9 mouse cellular contexts compared by ENCODE assay signal in genomic region chr19:4838526-4839140, GRCm38 (mm10). TPM values are rescaled to one million over a fixed set of nuclear protein-coding genes. Genes with fewer than 3 reads are reported as not detected.
DNase-seq lines count a peak whose midpoint lies in the region; ATAC-seq and TF ChIP-seq lines count a peak whose summit lies in the region.
"Had no signal": no experiment of that assay in that cellular context is flagged by ENCODE, and none has a peak within 500 bp of the region (broad histone marks: within the 10 kb centered on the region; RNA-seq: fewer than 3 reads in every experiment).

No protein-coding gene starts in this region.

- H3K9me3 ChIP-seq in heart, embryonic 11.5 days (replicated peaks; ENCODE audit: control insufficient read depth, low read length), result no peaks in the 10 kb centered on the region
- H3K9me3 ChIP-seq in CH12.LX (replicated peaks; ENCODE audit: low read length), result no peaks in the 10 kb centered on the region
- no peaks in the 10 kb centered on the region for H3K9me3 ChIP-seq in forebrain, embryonic 14.5 days (replicated peaks; ENCODE audit: control insufficient read depth, low read length)
- no peaks in the 10 kb centered on the region for H3K9me3 ChIP-seq in liver, postnatal 0 days (ENCODE audit: low read length)

- no peak for TF ChIP-seq CTCF in CH12.LX (conservative IDR thresholded peaks at IDR 0.05 in 1 of 2, IDR thresholded peaks at IDR 0.05 in 1 of 2; ENCODE audit: low read depth in 2 of 2, low read length in 2 of 2)
- TF ChIP-seq CTCF in liver, postnatal 0 days (IDR thresholded peaks at IDR 0.05; ENCODE audit: low read depth), result no peak

- H3K27me3 ChIP-seq in heart, embryonic 11.5 days (ENCODE audit: control insufficient read depth, insufficient read depth, low read length), result peaks cover 27% of the 10 kb centered on the region
- H3K27me3 ChIP-seq in CH12.LX (replicated peaks), result peaks cover 38% of the 10 kb centered on the region
- H3K27me3 ChIP-seq in forebrain, embryonic 14.5 days (replicated peaks; ENCODE audit: control insufficient read depth, insufficient read depth, low read length), result peaks cover 14% of the 10 kb centered on the region; the same call in 1 of the 2 replicates
- H3K27me3 ChIP-seq in liver, postnatal 0 days (ENCODE audit: insufficient read depth, low read length), result peaks cover 17% of the 10 kb centered on the region

- dilution Hi-C loops in CH12.LX (cut with MboI; ENCODE audit: extremely low pct_ligation_motif_present, extremely low pct_unique_long_range_greater_than_20kb, low sequenced_read_pairs), result no loop called here

- no peaks in the 10 kb centered on the region for H3K36me3 ChIP-seq in heart, embryonic 11.5 days (ENCODE audit: control insufficient read depth, insufficient read depth, low read length)
- H3K36me3 ChIP-seq in CH12.LX (replicated peaks in 1 of 2; ENCODE audit: control insufficient read depth in 1 of 2, insufficient read depth in 1 of 2, low read length in 1 of 2), result peaks cover 5 to 26% of the 10 kb centered on the region in 2 experiments
- no peaks in the 10 kb centered on the region for H3K36me3 ChIP-seq in forebrain, embryonic 14.5 days (ENCODE audit: control insufficient read depth, insufficient read depth, low read length)
- H3K36me3 ChIP-seq in liver, postnatal 0 days (replicated peaks; ENCODE audit: insufficient read depth, low read length), result 0 out of 2 replicates have a peak, but pooled peaks cover 2% of the 10 kb centered on the region

- no peak for TF ChIP-seq EP300 in CH12.LX (IDR thresholded peaks at IDR 0.05; ENCODE audit: low read length)
- TF ChIP-seq EP300 in liver, postnatal 0 days (IDR thresholded peaks at IDR 0.05; ENCODE audit: low read depth), result no peak

- H3K9ac ChIP-seq in heart, embryonic 11.5 days (ENCODE audit: low read depth, low read length), result peak overlapping the region; percentile 82
- peak overlapping the region; percentile 83 for H3K9ac ChIP-seq in CH12.LX (ENCODE audit: insufficient read depth, low read depth)
- H3K9ac ChIP-seq in forebrain, embryonic 14.5 days (ENCODE audit: low read length), result peak overlapping the region; percentile 72
- peak overlapping the region; percentile 90 for H3K9ac ChIP-seq in liver, postnatal 0 days (replicated peaks)

- no peak for TF ChIP-seq POLR2A in CH12.LX (IDR thresholded peaks at IDR 0.05; ENCODE audit: low read depth, low read length)

- WGBS in heart, embryonic 11.5 days (ENCODE audit: insufficient replicate concordance), result 33% methylated on average over 10 of the region's 10 CpGs
- WGBS in forebrain, embryonic 14.5 days, result 30% methylated on average over 10 of the region's 10 CpGs
- 28% methylated on average over 10 of the region's 10 CpGs for WGBS in liver, postnatal 0 days (ENCODE audit: insufficient replicate concordance)

- H3K4me3 ChIP-seq in heart, embryonic 11.5 days (ENCODE audit: low read depth, low read length), result peak overlapping the region; percentile 69
- H3K4me3 ChIP-seq in CH12.LX (replicated peaks in 1 of 3; ENCODE audit: low read depth in 2 of 3, low read length in 2 of 3, poor library complexity in 1 of 3), result peak overlapping the region; percentile 76 to 81 (median 76)
- H3K4me3 ChIP-seq in forebrain, embryonic 14.5 days (ENCODE audit: low read depth, low read length), result peak overlapping the region; percentile 53
- peak overlapping the region; percentile 73 for H3K4me3 ChIP-seq in liver, postnatal 0 days (ENCODE audit: low read depth, low read length)

- H3K4me1 ChIP-seq in heart, embryonic 11.5 days (ENCODE audit: control insufficient read depth, insufficient read depth, low read length), result peaks cover 11% of the 10 kb centered on the region; the same call in 1 of the 2 replicates
- H3K4me1 ChIP-seq in CH12.LX (ENCODE audit: control insufficient read depth in 1 of 2, insufficient read depth in 2 of 2), result peaks cover 6 to 19% of the 10 kb centered on the region in 2 experiments; a peak in 3 of 4 replicates
- H3K4me1 ChIP-seq in forebrain, embryonic 14.5 days (ENCODE audit: control insufficient read depth, insufficient read depth, low read length), result peaks cover 9% of the 10 kb centered on the region
- peaks cover 28% of the 10 kb centered on the region for H3K4me1 ChIP-seq in liver, postnatal 0 days (ENCODE audit: insufficient read depth)

- no peaks in the 10 kb centered on the region for H3K79me2 ChIP-seq in CH12.LX (replicated peaks; ENCODE audit: control insufficient read depth, extremely low read depth, insufficient read depth, poor library complexity, severe bottlenecking)

- no peak for ATAC-seq in heart, embryonic 11.5 days (replicated peaks; ENCODE audit: insufficient number of reproducible peaks, low FRiP score, low TSS enrichment)
- no peak; the same call in 1 of the 2 replicates for ATAC-seq in forebrain, embryonic 14.5 days
- ATAC-seq in liver, postnatal 0 days, result peak; percentile 28

- TF ChIP-seq RAD21 in CH12.LX (IDR thresholded peaks at IDR 0.05; ENCODE audit: low read depth, low read length), result no peak

- DNase-seq in heart, postnatal 14 days, result no peak
- peak; percentile 13 for DNase-seq in CH12.LX (ENCODE audit: extremely low read depth)
- no peak for DNase-seq in forebrain, embryonic 14.5 days (ENCODE audit: low spot score)
- no peak for DNase-seq in liver, postnatal 0 days
- DNase-seq in frontal cortex, postnatal 36 days (ENCODE audit: low spot score in 2 of 2), result no peak
- DNase-seq in left cerebral cortex, postnatal 25 days (ENCODE audit: low spot score in 2 of 2), result no peak
- no peak for DNase-seq in cerebellum, adult 11-12 months

- in situ Hi-C loops in CH12.LX (cut with MboI; ENCODE audit: low pct_ligation_motif_present, low pct_unique_long_range_greater_than_20kb, low sequenced_read_pairs), result no loop called here

- H3K27ac ChIP-seq in heart, embryonic 11.5 days (ENCODE audit: low read depth, low read length), result no peak overlapping the region
- H3K27ac ChIP-seq in CH12.LX (ENCODE audit: insufficient read depth, low read depth), result no peak overlapping the region
- H3K27ac ChIP-seq in forebrain, embryonic 14.5 days (ENCODE audit: low read depth, low read length), result no peak overlapping the region
- H3K27ac ChIP-seq in liver, postnatal 0 days (ENCODE audit: low read depth), result peak overlapping the region; percentile 89

- H3K4me2 ChIP-seq in heart, embryonic 11.5 days, result peak overlapping the region; percentile 97
- peak overlapping the region; percentile 78 for H3K4me2 ChIP-seq in CH12.LX (ENCODE audit: insufficient read depth, low read depth, poor library complexity, severe bottlenecking)
- H3K4me2 ChIP-seq in forebrain, embryonic 14.5 days (ENCODE audit: low read length), result peak overlapping the region; percentile 96
- H3K4me2 ChIP-seq in liver, postnatal 0 days (ENCODE audit: low read depth, low read length), result peak overlapping the region; percentile 100

- intact Hi-C loops in heart, postnatal 14 days (cut with DNase I), result loop anchor here (2.0 kb wide), 1 partner anchor 26 kb away; no protein-coding TSS in a partner anchor
- intact Hi-C loops in left cerebral cortex, postnatal 25 days (cut with DNase I), result no loop called here

TF ChIP-seq in CH12.LX, 34 proteins besides CTCF, POLR2A, EP300 and RAD21 (continues in another document):
- no peak for TF ChIP-seq JUN (IDR thresholded peaks at IDR 0.05; ENCODE audit: insufficient read depth, low read depth, low read length)

RNA-seq across cellular contexts. Expression of gene Ccs, which starts 0.5 kb away (rescaled TPM):
- 37.5 and 38.8 TPM in 2 replicates for polyA plus RNA-seq in heart, embryonic 11.5 days (2014; fragmentation: Nextera tagmentation; extraction: Ambion mirVana)
- 10 to 100 TPM; 29.3 to 29.9 TPM for total RNA-seq in heart, postnatal 14 days (2021)
- total RNA-seq in CH12.LX (2012; rRNA removed), result 42.1 and 42.6 TPM in 2 replicates
- 25.6 and 30.7 TPM in 2 replicates for total RNA-seq in CH12.LX (2014; rRNA removed)
- polyA plus RNA-seq in CH12.LX (2012; ENCODE audit: insufficient read length, low read depth), result 32.0 and 39.1 TPM in 2 replicates
- polyA plus RNA-seq in forebrain, embryonic 14.5 days (2014; fragmentation: Nextera tagmentation; extraction: Ambion mirVana), result 34.3 and 40.1 TPM in 2 replicates
- polyA plus RNA-seq in liver, postnatal 0 days (2015; fragmentation: Nextera tagmentation; extraction: Ambion mirVana), result 144 and 154 TPM in 2 replicates
- 10 to 100 TPM; 32.0 to 32.8 TPM for total RNA-seq in left cerebral cortex, postnatal 25 days (2021)

RNA-seq across cellular contexts. Expression of gene Ccdc87, which starts 0.5 kb away (rescaled TPM):
- not detected in 2 replicates for polyA plus RNA-seq in heart, embryonic 11.5 days (2014; fragmentation: Nextera tagmentation; extraction: Ambion mirVana)
- not detected for total RNA-seq in heart, postnatal 14 days (2021)
- total RNA-seq in CH12.LX (2012; rRNA removed), result not detected in 2 replicates
- not detected in 2 replicates for total RNA-seq in CH12.LX (2014; rRNA removed)
- not detected in 2 replicates for polyA plus RNA-seq in CH12.LX (2012; ENCODE audit: insufficient read length, low read depth)
- 0.50 and 0.69 TPM in 2 replicates for polyA plus RNA-seq in forebrain, embryonic 14.5 days (2014; fragmentation: Nextera tagmentation; extraction: Ambion mirVana)
- not detected in 2 replicates for polyA plus RNA-seq in liver, postnatal 0 days (2015; fragmentation: Nextera tagmentation; extraction: Ambion mirVana)
- total RNA-seq in left cerebral cortex, postnatal 25 days (2021), result 1 to 10 TPM; 1.8 to 2.4 TPM
- polyA plus RNA-seq: inflammation-experienced regulatory T-cells, adult 6 months had no signal

RNA-seq across cellular contexts. Expression of gene Ctsf, which starts 16.3 kb away (rescaled TPM):
- polyA plus RNA-seq in heart, embryonic 11.5 days (2014; fragmentation: Nextera tagmentation; extraction: Ambion mirVana), result 23.3 and 30.2 TPM in 2 replicates
- 10 to 100 TPM; 69.5 to 76.3 TPM for total RNA-seq in heart, postnatal 14 days (2021)
- total RNA-seq in CH12.LX (2012; rRNA removed), result not detected in 2 replicates
- total RNA-seq in CH12.LX (2014; rRNA removed), result not detected in 2 replicates
- not detected in 2 replicates for polyA plus RNA-seq in CH12.LX (2012; ENCODE audit: insufficient read length, low read depth)
- 43.9 and 51.5 TPM in 2 replicates for polyA plus RNA-seq in forebrain, embryonic 14.5 days (2014; fragmentation: Nextera tagmentation; extraction: Ambion mirVana)
- polyA plus RNA-seq in liver, postnatal 0 days (2015; fragmentation: Nextera tagmentation; extraction: Ambion mirVana), result 49.4 and 54.4 TPM in 2 replicates
- total RNA-seq in left cerebral cortex, postnatal 25 days (2021), result 100 to 1,000 TPM; 106 to 113 TPM

RNA-seq across cellular contexts. Expression of gene Rbm14, which starts 27.2 kb away (rescaled TPM):
- polyA plus RNA-seq in heart, embryonic 11.5 days (2014; fragmentation: Nextera tagmentation; extraction: Ambion mirVana), result 58.0 and 67.5 TPM in 2 replicates
- 10 to 100 TPM; 25.3 to 32.3 TPM for total RNA-seq in heart, postnatal 14 days (2021)
- total RNA-seq in CH12.LX (2012; rRNA removed) (39.0 and 47.1 TPM in 2 replicates), CH12.LX (2014; rRNA removed) (18.2 and 19.1 TPM in 2 replicates)
- 51.8 and 59.1 TPM in 2 replicates for polyA plus RNA-seq in CH12.LX (2012; ENCODE audit: insufficient read length, low read depth)
- 69.1 and 79.5 TPM in 2 replicates for polyA plus RNA-seq in forebrain, embryonic 14.5 days (2014; fragmentation: Nextera tagmentation; extraction: Ambion mirVana)
- polyA plus RNA-seq in liver, postnatal 0 days (2015; fragmentation: Nextera tagmentation; extraction: Ambion mirVana), result 14.6 and 16.4 TPM in 2 replicates
- total RNA-seq in left cerebral cortex, postnatal 25 days (2021), result 10 to 100 TPM; 49.9 to 59.8 TPM

RNA-seq across cellular contexts. Expression of gene Gm21992, which starts 27.2 kb away (rescaled TPM):
- 19.8 and 24.0 TPM in 2 replicates for polyA plus RNA-seq in heart, embryonic 11.5 days (2014; fragmentation: Nextera tagmentation; extraction: Ambion mirVana)
- total RNA-seq in heart, postnatal 14 days (2021), result 10 to 100 TPM; 21.1 to 24.7 TPM
- total RNA-seq in CH12.LX (2012; rRNA removed) (15.2 and 17.0 TPM in 2 replicates), CH12.LX (2014; rRNA removed) (3.9 and 5.5 TPM in 2 replicates)
- 37.5 and 44.3 TPM in 2 replicates for polyA plus RNA-seq in CH12.LX (2012; ENCODE audit: insufficient read length, low read depth)
- polyA plus RNA-seq in forebrain, embryonic 14.5 days (2014; fragmentation: Nextera tagmentation; extraction: Ambion mirVana), result 9.4 TPM in 2 replicates
- polyA plus RNA-seq in liver, postnatal 0 days (2015; fragmentation: Nextera tagmentation; extraction: Ambion mirVana), result 8.2 and 13.1 TPM in 2 replicates
- total RNA-seq in left cerebral cortex, postnatal 25 days (2021), result 10 to 100 TPM; 21.8 to 21.9 TPM

Comparison
In these comparisons a context has a peak if more than half of its experiments do, and no peak if none do; other contexts are left out.
1. RNA of gene Ctsf, which starts 16.3 kb away (polyA plus RNA-seq): 49.4 to 54.4 TPM in liver, postnatal 0 days, 43.9 to 51.5 TPM in forebrain, embryonic 14.5 days and 23.3 to 30.2 TPM in heart, embryonic 11.5 days; not detected in CH12.LX; every median in the first group is over 10 times any median in the second.
2. Peak in every context shown above with its lines, with median percentiles within 50 percentile points of each other: H3K4me2 ChIP-seq, H3K4me3 ChIP-seq and H3K9ac ChIP-seq.